Mouse (Mus musculus): Measurements from ENCODE around the gene Zfp74. TPM values are rescaled to one million over a fixed set of nuclear protein-coding genes. Genes with fewer than 3 reads are reported as not detected.
"Not testable (repeated sequence)": the region's sequence is repeated elsewhere in the genome, so short reads cannot be mapped to it uniquely, and the experiment has no call there.

The Zfp74 gene
- total RNA-seq (2021), result 10 to 100 TPM in 1 of 2 experiments, 1 to 10 TPM in 1; 9.6 to 10.3 TPM
- polyA plus RNA-seq (2012; rRNA removed), result 21.1 and 24.4 TPM in 2 replicates
- long read RNA-seq, partial matches to known transcripts, result 0 of 3 reads
- long read RNA-seq, other reads (novel, unspliced or antisense), result 3 of 3 reads

DNA sequence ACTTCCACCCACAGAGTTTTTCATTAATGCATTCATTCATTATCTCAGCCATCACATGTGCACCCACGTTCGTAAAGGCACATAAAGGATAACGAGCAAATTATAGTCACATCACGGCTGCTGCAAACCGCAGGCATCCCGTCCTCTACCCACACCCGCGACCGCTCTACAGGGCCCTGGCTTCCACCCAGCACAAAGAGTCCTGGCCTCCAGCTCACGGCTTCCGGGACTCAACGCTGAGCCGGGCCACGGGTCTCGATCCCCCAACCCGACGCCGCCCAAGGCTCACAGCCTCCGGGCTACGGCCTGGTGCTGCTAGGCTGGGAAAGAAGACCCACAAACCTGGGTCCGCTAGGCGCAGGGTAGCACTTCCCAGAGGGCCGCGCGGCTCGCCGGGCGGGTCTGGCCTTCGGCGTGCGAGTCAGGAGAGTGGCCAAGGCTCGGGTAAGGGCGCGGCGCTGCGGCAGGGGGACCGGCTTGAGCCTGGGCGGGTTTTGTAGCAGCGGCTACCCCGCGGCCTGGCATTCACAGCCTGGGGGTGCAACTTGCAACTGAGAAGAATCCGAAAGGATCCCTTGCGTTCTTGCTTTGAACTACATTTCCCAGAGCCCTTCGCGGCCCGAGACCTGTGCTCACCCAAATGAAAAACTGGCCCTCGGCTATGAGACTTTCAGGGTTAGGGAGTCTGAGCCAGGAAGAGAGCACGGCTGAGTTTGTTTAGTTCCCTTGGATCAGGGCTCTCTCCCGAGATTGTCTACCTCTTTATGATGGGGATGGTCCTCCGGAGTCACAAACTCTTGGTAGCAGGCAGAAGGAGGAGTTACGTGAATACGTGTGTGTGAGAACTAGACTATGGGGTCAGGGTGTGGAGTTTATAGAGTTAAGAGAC, at the start of gene Zfp74:
Zfp74 (minus strand) TSS at position 577 of the 889 bp plus-strand sequence.
- DNase-seq, result peak; percentile 90

GRCm38 (mm10) chr7:30000601-30001000, 46.7 kb upstream of the Zfp74 start:
- DNase-seq, result no peak

- no peak for DNase-seq
These were observed 41.2 kb upstream of the Zfp74 start for GRCm38 (mm10) chr7:29995134-29995533.

DNA sequence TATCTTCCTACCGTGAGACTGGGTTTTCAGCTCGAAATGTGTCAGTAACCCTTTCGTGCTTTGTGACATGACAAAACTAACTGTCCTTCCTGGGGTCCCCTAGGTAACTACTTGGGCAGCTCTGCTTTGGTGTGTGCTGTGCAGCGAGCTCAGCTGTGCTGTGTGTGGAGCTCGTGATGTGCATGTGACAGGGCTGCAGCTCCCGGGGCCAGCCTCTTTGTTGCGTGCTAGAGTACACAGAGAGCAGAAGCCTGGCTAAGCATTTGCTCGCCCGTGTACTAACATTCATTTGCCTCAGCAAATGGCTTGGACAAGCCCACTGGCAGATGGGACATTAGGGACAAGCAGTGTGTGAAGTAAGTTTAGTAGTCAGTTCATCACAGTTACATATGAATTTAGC, 39.5 kb upstream of the Zfp74 start:
- DNase-seq, result no peak

- DNase-seq, result no peak
These were observed 38.8 kb upstream of the Zfp74 start for GRCm38 (mm10) chr7:29992698-29993097.

DNA sequence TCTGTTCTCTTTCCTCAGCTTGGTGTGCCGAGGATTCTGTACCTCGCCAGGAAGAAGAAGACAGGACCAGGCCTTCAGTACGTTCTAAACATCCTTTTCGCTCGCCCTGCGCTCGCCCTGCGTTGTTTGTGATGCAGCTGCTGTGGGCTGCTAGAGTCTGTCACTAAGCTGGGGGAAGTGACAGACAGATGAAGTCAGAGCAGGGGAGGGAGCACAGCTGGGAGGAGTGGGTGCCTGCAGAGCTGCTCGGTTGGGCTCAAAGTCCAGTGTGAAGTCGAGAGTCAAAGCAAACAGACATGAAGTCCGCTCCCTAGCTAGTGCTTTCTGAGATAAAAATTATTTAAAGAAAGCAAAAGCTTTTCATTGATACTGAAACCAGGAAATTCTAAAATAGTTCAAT, 35.1 kb upstream of the Zfp74 start:
- DNase-seq, result no peak

DNA sequence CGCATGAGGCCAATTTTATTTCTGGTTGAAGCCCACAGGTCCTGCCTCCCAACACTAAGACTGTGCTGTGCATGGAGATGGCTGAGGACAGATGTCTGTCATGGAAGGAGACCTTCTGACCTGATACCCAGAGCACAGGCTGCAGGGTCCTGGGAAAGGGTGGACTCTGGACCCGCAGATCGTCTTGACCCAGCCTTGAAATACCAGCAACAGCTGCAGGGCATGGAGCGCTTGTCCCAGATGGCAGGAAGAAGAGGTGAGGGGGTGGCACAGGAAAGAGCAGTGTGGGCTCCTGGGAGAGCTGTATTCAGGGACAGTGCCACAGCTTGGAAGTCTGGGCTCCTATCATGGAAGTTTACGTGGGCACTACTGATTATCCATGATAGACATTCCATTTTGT, 33.7 kb upstream of the Zfp74 start:
- DNase-seq, result no peak

- no peak for DNase-seq
These were observed 32.2 kb upstream of the Zfp74 start for GRCm38 (mm10) chr7:29986101-29986500.

DNA sequence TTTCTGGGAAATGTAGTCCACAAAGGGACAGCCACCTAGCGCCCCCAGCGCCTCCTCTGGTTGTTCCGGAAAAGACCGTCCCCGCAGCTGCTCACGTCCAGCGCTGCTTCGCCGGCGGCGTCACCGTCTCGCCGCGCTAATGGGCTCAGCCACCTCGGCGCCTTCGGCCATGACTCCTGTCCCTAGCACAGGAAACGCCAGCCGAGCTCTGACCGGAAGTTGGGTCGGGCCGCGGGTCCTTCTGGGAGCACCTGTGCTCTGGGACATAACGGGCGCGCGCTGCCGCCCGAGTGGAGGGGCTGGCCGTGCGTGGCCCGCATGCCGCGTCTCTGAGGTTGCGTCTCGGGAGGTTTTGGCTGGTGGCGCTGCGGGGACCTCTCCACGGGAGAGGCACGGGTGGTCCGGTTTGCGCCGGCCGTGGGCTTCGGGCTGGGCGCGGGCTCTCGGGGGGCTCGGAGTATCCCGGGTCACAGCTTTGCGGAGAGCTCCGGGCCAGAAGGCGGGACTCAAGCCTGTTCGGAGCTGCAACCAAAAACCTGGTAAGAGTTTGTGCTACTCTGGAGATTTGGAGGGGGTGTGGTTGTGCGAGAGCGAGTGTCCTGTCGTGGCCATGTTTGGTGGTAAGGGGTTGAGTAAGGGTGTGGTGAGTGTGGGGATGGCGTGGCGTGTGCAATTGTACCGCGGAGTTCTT, 29.9 kb upstream of the Zfp74 start, which contains the start of gene Zfp568:
Zfp568 (plus strand) TSS at position 266 of the 691 bp plus-strand sequence.
- peak; percentile 97 for DNase-seq

GRCm38 (mm10) chr7:29983340-29983689, 29.4 kb upstream of the Zfp74 start:
- no peak for DNase-seq

- no peak for DNase-seq
These were observed 29.0 kb upstream of the Zfp74 start for GRCm38 (mm10) chr7:29982931-29983330.

- no peak for DNase-seq
These were observed 28.5 kb upstream of the Zfp74 start for GRCm38 (mm10) chr7:29982341-29982740.

DNA sequence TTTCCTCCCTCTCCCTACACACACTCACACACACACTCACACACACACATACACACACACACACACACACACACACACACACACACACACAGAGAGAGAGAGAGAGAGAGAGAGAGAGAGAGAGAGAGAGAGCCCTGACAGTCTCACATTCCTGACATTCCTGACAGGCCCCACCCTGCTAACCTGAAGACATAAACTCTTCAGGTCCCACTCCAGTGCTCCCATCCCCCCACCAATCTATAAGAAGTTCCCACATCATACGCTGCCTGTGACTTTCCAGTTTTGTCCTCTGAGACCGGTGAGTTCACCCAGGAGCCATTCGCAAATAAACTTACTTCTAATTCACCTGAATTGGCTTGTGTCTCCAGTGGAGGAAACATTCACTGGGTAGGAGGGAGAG, 28.0 kb upstream of the Zfp74 start:
- no peak for DNase-seq

- no peak for DNase-seq
These were observed 27.6 kb upstream of the Zfp74 start for GRCm38 (mm10) chr7:29981455-29981854.

DNA sequence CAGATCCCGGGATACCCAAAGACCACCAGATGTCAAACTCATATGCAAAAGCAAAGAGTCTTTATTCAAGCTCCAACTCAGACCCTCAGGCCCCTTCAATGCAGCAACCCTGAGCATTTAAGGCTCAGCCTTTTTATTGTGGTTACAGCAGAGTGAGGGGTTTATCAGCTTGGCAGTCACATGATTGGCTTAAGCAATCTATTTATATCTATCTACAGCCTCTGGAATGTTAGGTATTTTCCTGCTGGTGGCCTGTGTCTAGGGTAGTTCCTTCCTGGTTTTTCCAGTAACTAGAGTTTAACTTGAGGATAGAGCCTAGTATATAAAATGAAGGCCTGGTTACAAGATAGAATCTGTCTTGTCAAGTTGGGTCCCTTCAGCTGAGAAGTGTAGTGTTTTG, 26.9 kb upstream of the Zfp74 start:
- no peak for DNase-seq

DNA sequence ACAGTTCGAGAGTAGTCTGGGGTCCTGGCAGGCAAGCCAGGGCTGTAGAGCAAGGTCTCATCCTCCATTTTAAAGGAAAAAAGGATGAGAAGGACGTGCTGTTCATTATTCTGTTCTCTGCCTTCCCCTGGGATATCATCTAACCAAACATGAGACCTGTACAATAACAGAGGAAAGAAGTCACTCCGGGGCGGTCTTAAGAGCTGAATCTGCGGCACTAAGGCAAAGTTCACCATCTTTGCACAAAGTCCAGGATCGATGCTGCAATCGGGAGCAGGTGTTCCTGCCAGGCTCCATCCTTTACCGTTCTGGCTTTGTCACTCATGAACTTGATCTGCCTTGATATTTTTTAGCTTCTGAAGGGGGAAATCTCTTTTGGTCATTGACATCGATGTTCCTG, 16.8 kb upstream of the Zfp74 start:
- DNase-seq, result no peak

DNA sequence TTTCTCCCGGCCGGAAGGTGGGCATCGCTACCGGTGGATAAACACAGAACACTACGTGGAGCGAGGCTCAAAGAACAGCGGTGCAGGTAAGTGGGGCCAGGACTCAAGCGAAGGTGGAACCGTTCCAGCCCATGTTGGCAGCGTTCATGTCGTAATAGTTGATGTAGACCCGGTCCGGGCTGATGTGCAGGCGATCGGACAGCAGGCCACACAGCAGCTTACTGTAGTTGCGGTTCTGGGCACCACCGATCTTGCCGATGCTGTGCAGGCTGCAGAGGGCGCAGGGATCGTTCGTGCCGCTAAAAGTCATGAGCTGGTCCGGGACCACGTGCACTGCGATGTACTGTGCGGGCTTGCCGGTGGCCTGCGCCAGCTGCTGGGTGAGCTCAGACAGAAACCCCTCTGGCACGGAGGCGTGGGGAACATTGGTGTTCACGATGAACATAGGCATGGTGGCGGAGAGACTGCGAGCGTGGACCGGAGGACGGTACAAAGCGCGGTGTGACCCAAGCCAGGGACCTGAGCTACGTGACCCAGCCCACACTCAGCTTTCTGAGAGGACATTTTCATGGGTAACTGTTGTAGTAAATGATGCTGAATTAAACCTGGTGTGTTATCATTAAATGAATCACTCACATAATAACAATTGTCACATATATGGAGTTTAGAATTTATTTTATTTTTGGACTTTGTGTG, 11.4 kb upstream of the Zfp74 start:
- not testable (repeated sequence) for DNase-seq

DNA sequence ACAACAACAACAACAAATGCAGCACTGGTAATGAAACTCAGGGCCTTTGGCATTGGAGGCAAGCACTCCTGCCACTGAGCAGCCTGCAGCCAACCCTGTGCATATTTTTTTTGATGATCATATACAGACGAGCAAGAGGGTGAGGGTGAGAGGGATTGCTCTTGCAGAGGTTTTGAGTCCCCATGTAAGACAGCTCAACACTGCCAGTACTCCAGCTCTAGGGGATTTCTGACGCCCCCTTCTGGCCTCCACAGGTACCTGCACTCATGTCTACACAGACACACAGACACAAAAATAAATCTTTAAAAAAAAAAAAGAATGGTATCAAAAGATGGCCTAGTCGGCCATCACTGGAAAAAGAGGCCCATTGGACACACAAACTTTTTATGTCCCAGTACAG, 5.1 kb upstream of the Zfp74 start:
- DNase-seq, result no peak

DNA sequence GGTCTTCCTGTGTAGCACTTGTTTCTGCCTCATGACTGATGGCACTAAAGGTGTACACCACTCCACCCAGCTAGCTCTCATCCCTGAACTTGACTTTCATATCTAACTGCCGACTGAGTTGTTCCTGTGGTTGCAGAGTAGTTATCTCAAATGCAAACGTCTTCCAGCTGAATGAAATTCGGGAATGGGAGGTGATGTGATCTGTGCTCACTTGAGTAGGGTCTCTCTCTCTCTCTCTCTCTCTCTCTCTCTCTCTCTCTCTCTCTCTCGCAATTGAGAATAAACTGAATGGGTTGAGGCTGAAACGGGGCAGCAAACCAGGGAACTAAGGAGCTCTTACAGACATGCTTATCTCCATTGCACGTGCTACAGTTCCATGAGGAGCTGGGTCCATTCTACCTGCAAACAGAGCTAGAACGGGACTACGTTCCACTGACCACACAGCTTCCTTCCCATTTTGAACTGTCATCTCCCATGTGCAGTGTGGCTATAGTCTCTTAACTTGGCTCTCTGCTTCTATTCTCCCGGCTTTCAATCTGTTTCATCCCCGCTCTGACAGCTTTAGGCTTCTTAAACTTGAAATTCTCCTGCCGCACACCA, 4.3 kb upstream of the Zfp74 start:
- DNase-seq, result no peak

- DNase-seq, result no peak
These were observed 2.4 kb upstream of the Zfp74 start for GRCm38 (mm10) chr7:29956257-29956656.

- DNase-seq, result peak; percentile 43
These were observed 842 bp upstream of the Zfp74 start for GRCm38 (mm10) chr7:29954731-29955130.

GRCm38 (mm10) chr7:29953086-29953485, 803 bp downstream of the Zfp74 start:
- DNase-seq, result no peak
